Mouse (Mus musculus) adrenal gland, adult 2 months (tissue): ENCODE results near the gene Vmn2r84. TPM values are rescaled to one million over a fixed set of nuclear protein-coding genes. Genes with fewer than 3 reads are reported as not detected.

ENCODE experiments used
- polyA plus RNA-seq: library from polyadenylated mRNA; depleted of rRNA; stranded (reverse); fragments of >200 nt; gene quantifications from 2 replicates; pipeline ENCODE4 v1.2.3, GENCODE M21; 2012; rRNA removed
- total RNA-seq, 2 experiments: library from RNA; stranded (reverse); gene quantifications; 2 replicates each; pipeline ENCODE4 v1.2.3; 2021

Vmn2r84 gene
- total and polyA plus RNA-seq, 3 experiments, result not detected

Other genes starting within 250 kb of the Vmn2r84 start
- gene Olfr825, start 227.6 kb downstream of the Vmn2r84 start, total RNA-seq, result not detected
- not detected in 2 replicates for gene Olfr825, start 227.6 kb downstream of the Vmn2r84 start, polyA plus RNA-seq
- not detected for gene Olfr826, start 210.1 kb downstream of the Vmn2r84 start, total RNA-seq
- not detected in 2 replicates for gene Olfr826, start 210.1 kb downstream of the Vmn2r84 start, polyA plus RNA-seq
- gene Olfr827, start 179.9 kb downstream of the Vmn2r84 start, total RNA-seq, result not detected
- gene Olfr827, start 179.9 kb downstream of the Vmn2r84 start, polyA plus RNA-seq, result not detected in 2 replicates
- gene Neurod4, start 114.1 kb downstream of the Vmn2r84 start, total RNA-seq, result 1 to 10 TPM in 1 of 2 experiments, under 1 TPM in 1; 0.61 to 1.1 TPM
- 0.08 TPM in 1 of 2 replicates, not detected in the other for gene Neurod4, start 114.1 kb downstream of the Vmn2r84 start, polyA plus RNA-seq
- under 1 TPM; 0.35 to 0.90 TPM for gene Tespa1, start 71.5 kb downstream of the Vmn2r84 start, total RNA-seq
- 0.09 TPM in 1 of 2 replicates, not detected in the other for gene Tespa1, start 71.5 kb downstream of the Vmn2r84 start, polyA plus RNA-seq
- gene Vmn2r85, start 35.4 kb upstream of the Vmn2r84 start, total RNA-seq, result not detected
- gene Vmn2r85, start 35.4 kb upstream of the Vmn2r84 start, polyA plus RNA-seq, result not detected in 2 replicates
- gene Vmn2r86, start 61.7 kb upstream of the Vmn2r84 start, total RNA-seq, result not detected
- not detected in 2 replicates for gene Vmn2r86, start 61.7 kb upstream of the Vmn2r84 start, polyA plus RNA-seq
- gene Vmn2r87, start 103.1 kb upstream of the Vmn2r84 start, total RNA-seq, result not detected
- not detected in 2 replicates for gene Vmn2r87, start 103.1 kb upstream of the Vmn2r84 start, polyA plus RNA-seq